Mouse (Mus musculus) hindbrain, postnatal 0 days (tissue): ENCODE results near the gene Slc43a2. TPM values are rescaled to one million over a fixed set of nuclear protein-coding genes. Genes with fewer than 3 reads are reported as not detected.
A peak's percentile ranks its signal among the peaks of the same experiment; 100 is the strongest.

Experiments
- ATAC-seq: fragments of 200-750 bp; cut with Nextera tagmentation; 2 replicates; pipeline ENCODE4 v1.8.0; 2017; ENCODE audit warnings: mild to moderate bottlenecking, moderate TSS enrichment, moderate library complexity
- DNase-seq: peaks from one replicate; pipeline ENCODE4 v3.0.0-alpha.2; 2015; ENCODE audit warnings: low spot score
- H3K27ac ChIP-seq: fragments of 300-500 bp; sonication (generic); 2 replicates; pipeline ENCODE4 v1.5.1; 2014; ENCODE audit warnings: mild to moderate bottlenecking
- H3K27me3 ChIP-seq: fragments of 300-500 bp; sonication (generic); 2 replicates; pipeline ENCODE4 v1.6.1; 2014; ENCODE audit warnings: low read length, mixed read lengths; ENCODE audit not compliant: insufficient read depth
- H3K36me3 ChIP-seq: fragments of 300-500 bp; sonication (generic); 2 replicates; pipeline ENCODE4 v1.6.1; 2014; ENCODE audit warnings: low read length, mixed read lengths; ENCODE audit not compliant: insufficient read depth
- H3K4me1 ChIP-seq: fragments of 300-500 bp; sonication (generic); 2 replicates; pipeline ENCODE4 v1.6.1; 2014; ENCODE audit warnings: antibody characterized with exemption, low read length, mixed read lengths; ENCODE audit not compliant: insufficient read depth
- H3K4me2 ChIP-seq: fragments of 300-500 bp; sonication (generic); 2 replicates; pipeline ENCODE4 v1.6.1; 2014; ENCODE audit warnings: low read depth, mild to moderate bottlenecking, low read length, moderate library complexity, mixed read lengths
- H3K4me3 ChIP-seq: fragments of 300-500 bp; sonication (generic); 2 replicates; pipeline ENCODE4 v1.5.1; 2014; ENCODE audit warnings: low read length
- H3K9ac ChIP-seq: fragments of 300-500 bp; sonication (generic); replicated peaks from 2 replicates; pipeline ENCODE4 v1.6.1; 2014; ENCODE audit warnings: mild to moderate bottlenecking, low read length, moderate library complexity, mixed read lengths
- H3K9me3 ChIP-seq: fragments of 300-500 bp; sonication (generic); 2 replicates; pipeline ENCODE4 v1.6.1; 2016; ENCODE audit warnings: low read length, mixed read lengths
- CTCF ChIP-seq: IDR thresholded peaks from 2 replicates; pipeline ENCODE4 v1.5.1; 2016; ENCODE audit warnings: antibody characterized with exemption, control low read depth, low read depth
- WGBS: fragments of 180-500 bp; shearing (Covaris S2); extraction: QIAGEN DNeasy Blood & Tissue Kit; methylation state at CpG from one replicate; pipeline ENCODE4 v1.1.7; 2014; 5-methylcytosine and 5-hydroxymethylcytosine counted together
- polyA plus RNA-seq: library from polyadenylated mRNA; unstranded; fragments of >200 nt; fragmentation: Nextera tagmentation; extraction: Ambion mirVana; gene quantifications from 2 replicates; pipeline ENCODE4 v1.2.1, GENCODE M21; 2015
- total RNA-seq: library from RNA; depleted of rRNA; stranded (reverse); fragments of >200 nt; gene quantifications from 2 replicates; pipeline ENCODE4 v1.2.3, GENCODE M21; 2014

The Slc43a2 gene
- total and polyA plus RNA-seq, 2 experiments from 2014 or later, result 17.8 to 31.3 TPM

DNA sequence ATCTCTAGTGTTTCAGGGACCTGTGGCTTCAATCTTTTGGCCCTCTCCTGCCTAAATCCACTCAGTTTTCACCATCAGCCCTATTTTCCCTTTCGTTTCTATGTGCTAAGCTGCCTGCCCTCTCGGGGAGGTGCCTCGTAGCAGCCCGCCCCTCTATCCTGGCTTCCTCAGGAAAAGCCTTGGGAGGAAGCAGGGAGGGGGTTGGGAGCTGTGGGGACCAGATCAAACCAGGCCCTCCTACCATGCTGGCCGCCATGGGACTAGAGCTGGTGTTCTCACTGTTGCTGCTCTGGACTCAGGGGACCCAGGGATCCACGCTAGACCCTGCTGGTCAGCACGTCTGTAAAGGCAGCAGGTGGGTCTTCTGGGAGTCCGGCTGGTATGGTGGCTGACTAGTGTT, 18.2 kb upstream of the Slc43a2 start, which contains the start of gene Scarf1:
Gene Scarf1, plus strand, starts transcription at position 205 of the 400 bp plus-strand sequence.
- DNase-seq (no peak), ATAC-seq (no peak)
- H3K36me3 ChIP-seq, result peaks cover 17% of the 10 kb centered on the region; the same call in 1 of the 2 replicates
- 56% methylated on average over 8 of the region's 8 CpGs for WGBS
- no peak within 1 kb of the TSS for H3K27ac ChIP-seq
- H3K4me2 ChIP-seq, result peak within 1 kb of the TSS; percentile 16
- H3K4me3 ChIP-seq, result no peak within 1 kb of the TSS
- H3K4me1 ChIP-seq, result peaks cover 9% of the 10 kb centered on the region
- no peak within 1 kb of the TSS for H3K9ac ChIP-seq
- no peaks in the 10 kb centered on the region for H3K9me3 ChIP-seq
- no peaks in the 10 kb centered on the region for H3K27me3 ChIP-seq
- TF ChIP-seq CTCF, result no peak

GRCm38 (mm10) chr11:75515186-75515585, 16.3 kb upstream of the Slc43a2 start:
- no peak overlapping the region for H3K9ac ChIP-seq
- H3K9me3 ChIP-seq, result no peaks in the 10 kb centered on the region
- DNase-seq, result no peak
- no peak overlapping the region for H3K4me2 ChIP-seq
- no peak for ATAC-seq
- H3K4me1 ChIP-seq, result no peaks in the 10 kb centered on the region
- 90% methylated on average over 25 of the region's 25 CpGs for WGBS
- H3K27ac ChIP-seq, result no peak overlapping the region
- no peak overlapping the region for H3K4me3 ChIP-seq
- peaks cover 3% of the 10 kb centered on the region; the same call in 1 of the 2 replicates for H3K36me3 ChIP-seq
- H3K27me3 ChIP-seq, result no peaks in the 10 kb centered on the region
- no peak for TF ChIP-seq CTCF

- Histone ChIP-seq H3K27ac (no peak overlapping the region), H3K4me2 (no peak overlapping the region), H3K36me3 (no peaks in the 10 kb centered on the region), H3K27me3 (no peaks in the 10 kb centered on the region), H3K9ac (no peak overlapping the region), H3K9me3 (no peaks in the 10 kb centered on the region), H3K4me3 (no peak overlapping the region), H3K4me1 (no peaks in the 10 kb centered on the region)
- ATAC-seq (no peak), DNase-seq (no peak)
- 74% methylated on average over 15 of the region's 15 CpGs for WGBS
- TF ChIP-seq CTCF, result no peak
Measured at GRCm38 (mm10) chr11:75519834-75520633, 11.5 kb upstream of the Slc43a2 start.

DNA sequence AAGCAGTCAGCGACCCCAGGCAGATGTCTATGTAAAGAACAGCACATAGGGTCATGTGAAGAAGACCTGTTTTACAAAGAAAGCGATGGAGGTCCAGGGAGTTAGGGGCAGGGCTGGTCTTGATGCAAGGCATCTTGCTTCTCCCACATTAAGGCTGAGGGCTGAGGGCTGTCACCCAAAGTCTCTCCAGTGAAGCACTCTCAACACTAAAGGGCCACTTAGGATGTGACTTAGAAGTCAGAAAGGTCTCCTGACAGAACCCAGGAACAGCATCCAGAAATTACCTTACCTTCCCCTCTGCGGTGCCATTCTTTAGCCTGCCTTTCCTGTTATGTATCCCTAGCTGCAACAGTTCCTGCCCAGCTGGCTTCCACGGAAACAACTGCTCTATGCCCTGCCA, 9.9 kb upstream of the Slc43a2 start:
- DNase-seq (no peak), ATAC-seq (no peak)
- no peak overlapping the region for H3K4me3 ChIP-seq
- H3K4me2 ChIP-seq, result no peak overlapping the region
- H3K9me3 ChIP-seq, result no peaks in the 10 kb centered on the region
- H3K9ac ChIP-seq, result no peak overlapping the region
- H3K27me3 ChIP-seq, result no peaks in the 10 kb centered on the region
- no peaks in the 10 kb centered on the region for H3K36me3 ChIP-seq
- 77% methylated on average over 4 of the region's 4 CpGs for WGBS
- H3K4me1 ChIP-seq, result no peaks in the 10 kb centered on the region
- no peak for TF ChIP-seq CTCF
- H3K27ac ChIP-seq, result no peak overlapping the region

GRCm38 (mm10) chr11:75522793-75523192, 8.7 kb upstream of the Slc43a2 start:
- WGBS, result 91% methylated on average over 2 of the region's 2 CpGs
- Histone ChIP-seq H3K9ac (no peak overlapping the region), H3K27me3 (no peaks in the 10 kb centered on the region), H3K27ac (no peak overlapping the region), H3K9me3 (no peaks in the 10 kb centered on the region), H3K4me2 (no peak overlapping the region), H3K36me3 (no peaks in the 10 kb centered on the region), H3K4me3 (no peak overlapping the region), H3K4me1 (no peaks in the 10 kb centered on the region)
- ATAC-seq (no peak), DNase-seq (no peak)
- TF ChIP-seq CTCF, result no peak

GRCm38 (mm10) chr11:75525531-75526125, 5.9 kb upstream of the Slc43a2 start:
- Histone ChIP-seq H3K9ac (no peak overlapping the region), H3K36me3 (no peaks in the 10 kb centered on the region), H3K9me3 (no peaks in the 10 kb centered on the region), H3K4me1 (no peaks in the 10 kb centered on the region), H3K27me3 (no peaks in the 10 kb centered on the region), H3K4me2 (no peak overlapping the region), H3K27ac (no peak overlapping the region), H3K4me3 (no peak overlapping the region)
- DNase-seq (no peak), ATAC-seq (no peak)
- 88% methylated on average over 15 of the region's 15 CpGs for WGBS
- TF ChIP-seq CTCF, result no peak

DNA sequence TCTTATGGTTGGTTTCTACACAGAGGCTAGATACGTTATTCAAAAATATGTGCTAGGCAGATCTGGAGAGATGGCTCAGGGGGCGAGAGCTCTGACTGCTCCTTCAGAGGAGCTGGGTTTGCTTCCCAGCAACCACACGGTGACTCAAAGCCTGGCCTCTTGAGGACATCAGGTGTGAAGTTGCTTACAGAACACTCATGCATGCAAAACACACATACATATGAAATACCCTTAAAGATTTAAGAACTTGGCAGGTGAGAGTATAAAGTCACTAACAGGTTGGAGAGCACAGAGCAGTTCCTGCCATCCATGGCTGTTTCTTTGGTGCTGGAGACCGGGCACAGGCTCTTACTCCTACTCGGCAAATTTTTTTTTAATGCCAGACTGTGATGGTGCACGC, 4.6 kb upstream of the Slc43a2 start:
- ATAC-seq (no peak), DNase-seq (no peak)
- Histone ChIP-seq H3K27me3 (no peaks in the 10 kb centered on the region), H3K36me3 (no peaks in the 10 kb centered on the region), H3K4me3 (no peak overlapping the region), H3K9ac (no peak overlapping the region), H3K4me1 (no peaks in the 10 kb centered on the region), H3K27ac (no peak overlapping the region), H3K9me3 (no peaks in the 10 kb centered on the region), H3K4me2 (no peak overlapping the region)
- WGBS, result 85% methylated on average over 6 of the region's 6 CpGs
- no peak for TF ChIP-seq CTCF
